Mouse (Mus musculus) testis, adult 10 weeks (tissue): ENCODE measurements around the gene Nxpe3. TPM values are rescaled to one million over a fixed set of nuclear protein-coding genes. Genes with fewer than 3 reads are reported as not detected.

ENCODE experiments used
- polyA plus RNA-seq: library from polyadenylated mRNA; stranded (reverse); fragments of 350-450 nt; fragmentation: Illumina TruSeq; extraction: RNeasy Lipid Tissue Mini Kit (QIAGEN cat#74804); gene quantifications from one replicate; pipeline ENCODE4 v1.2.3, GENCODE M21; 2014; ENCODE audit warnings: low read depth, low replicate concordance

The Nxpe3 gene
- 10.5 TPM for polyA plus RNA-seq

DNA sequence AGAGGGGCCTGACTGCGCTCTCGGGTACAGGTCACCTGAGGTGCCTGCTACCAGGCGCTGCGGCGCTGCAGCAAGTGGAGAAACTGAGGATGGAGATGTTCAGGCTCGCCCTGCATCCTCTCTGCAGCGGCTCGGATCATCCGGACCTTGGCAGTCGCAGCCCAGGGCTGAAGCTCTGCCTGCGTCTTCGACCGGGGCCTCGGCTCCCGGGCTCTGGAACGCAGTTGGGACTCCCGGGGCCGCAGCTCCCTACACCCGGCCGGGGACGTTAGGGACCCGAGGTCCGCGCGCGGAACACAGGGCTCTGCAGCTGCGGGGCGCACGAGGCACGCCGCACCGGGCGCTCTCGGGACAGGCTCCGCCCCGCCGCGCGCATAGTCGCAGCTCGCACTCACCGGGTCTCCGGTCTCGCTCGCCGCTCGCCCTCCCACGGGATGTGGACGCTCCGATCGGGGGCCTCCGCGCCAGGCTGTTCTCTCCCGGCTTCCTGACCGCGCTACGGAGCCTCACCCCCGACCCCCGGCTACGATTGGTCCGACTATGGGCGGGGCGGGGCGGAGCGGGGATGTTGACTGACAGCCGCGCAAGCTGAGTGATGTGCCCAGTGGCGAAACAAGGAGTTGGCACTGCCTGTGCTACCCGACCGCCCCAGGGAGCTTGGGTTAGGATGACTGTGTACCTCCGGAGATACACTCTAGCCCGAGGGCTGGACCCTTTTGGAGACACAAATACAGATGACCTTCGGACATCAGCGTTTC, at the start of gene Nxpe3:
Gene Nxpe3, minus strand, starts transcription at position 393 of the 758 bp plus-strand sequence.

DNA sequence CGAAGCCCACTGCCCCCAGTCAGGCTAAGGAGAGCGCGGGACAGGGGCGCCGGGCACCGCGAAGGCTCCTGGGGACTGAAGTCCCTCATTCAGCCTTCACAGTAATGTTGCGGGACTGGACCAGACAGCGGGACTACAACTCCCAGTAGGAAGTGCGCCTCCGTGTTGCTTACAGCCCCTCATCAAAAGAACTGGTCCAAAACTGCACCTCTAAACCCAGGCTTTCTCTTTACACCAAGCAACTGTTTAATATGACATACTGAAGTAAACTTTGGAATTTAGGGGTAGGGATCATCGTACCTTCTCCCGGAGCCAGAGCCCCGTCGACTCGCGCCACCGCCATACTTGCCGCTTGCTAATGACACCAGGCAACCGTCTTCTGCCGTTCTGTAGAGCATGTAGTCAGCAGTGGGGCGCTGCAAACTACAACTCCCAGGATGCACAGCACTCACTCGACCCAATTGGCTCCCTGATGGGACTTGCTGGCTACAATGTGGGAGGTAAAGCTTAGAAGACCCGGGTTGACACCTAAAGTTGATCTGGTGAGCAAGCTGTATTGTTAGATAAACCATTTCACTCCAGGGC, 39.5 kb upstream of the Nxpe3 start, which contains the start of gene Cep97:
Gene Cep97, minus strand, starts transcription at position 403 of the 585 bp plus-strand sequence.

DNA sequence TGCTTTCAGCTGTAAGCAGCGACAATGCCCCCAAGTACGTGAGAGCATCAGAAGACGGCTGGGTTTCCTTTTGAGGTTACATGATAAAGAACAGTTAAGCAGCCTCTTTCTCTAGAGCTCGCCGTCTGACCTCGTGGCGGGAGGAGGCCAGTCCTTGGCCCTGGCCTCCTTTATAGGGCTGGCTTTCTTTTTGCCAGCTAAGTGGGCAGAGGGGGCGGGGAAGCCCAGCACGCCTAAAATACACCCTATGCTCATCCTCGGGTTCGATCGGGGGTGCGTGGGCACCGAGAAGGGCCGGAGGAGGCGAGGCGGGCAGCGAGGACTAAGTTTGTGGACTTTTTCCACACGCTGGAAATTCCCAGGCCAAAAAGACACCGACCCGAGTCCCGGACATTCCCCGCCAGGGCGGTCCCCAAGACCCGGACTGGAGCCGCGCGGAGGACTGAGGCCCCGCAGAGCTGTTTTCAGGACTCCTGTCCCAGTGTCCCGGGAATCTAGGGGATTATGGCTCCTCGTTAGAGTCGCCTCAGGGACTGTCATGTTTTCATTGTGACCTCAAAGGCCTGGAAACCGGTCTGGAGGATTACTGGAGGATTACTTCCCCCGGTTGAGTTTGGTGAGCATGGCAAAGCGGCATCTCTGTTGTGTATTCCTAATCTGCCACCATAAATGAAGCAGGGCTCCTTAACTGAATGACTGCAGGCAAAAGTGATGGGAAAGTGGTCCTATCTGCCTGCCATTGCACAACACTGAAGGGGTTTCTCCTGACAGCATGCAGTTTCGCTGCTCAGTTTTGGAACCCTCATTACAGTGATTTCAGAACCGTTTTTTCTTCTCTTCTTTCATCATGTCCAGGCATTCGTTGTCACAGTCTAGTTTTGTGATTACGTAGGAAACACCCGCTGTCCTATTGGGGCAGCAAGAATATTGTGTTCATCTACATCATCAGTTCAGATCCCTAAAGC, 56.3 kb downstream of the Nxpe3 start, which contains the start of gene Nfkbiz:
Gene Nfkbiz, minus strand, starts transcription at position 390 of the 965 bp plus-strand sequence.

Other genes starting within 250 kb of the Nxpe3 start
- gene Nfkbiz, start 56.4 kb downstream of the Nxpe3 start, polyA plus RNA-seq: 2.7 TPM
- gene Cep97, start 39.6 kb upstream of the Nxpe3 start, polyA plus RNA-seq: 14.4 TPM
- gene Rpl24, start 71.0 kb upstream of the Nxpe3 start, polyA plus RNA-seq: 120 TPM
- 27.1 TPM for gene Zbtb11, start 78.6 kb upstream of the Nxpe3 start, polyA plus RNA-seq
- 112 TPM for gene Pcnp, start 134.5 kb upstream of the Nxpe3 start, polyA plus RNA-seq
- gene Trmt10c, start 142.5 kb upstream of the Nxpe3 start, polyA plus RNA-seq: 16.8 TPM
- 19.8 TPM for gene Senp7, start 153.1 kb upstream of the Nxpe3 start, polyA plus RNA-seq